Mouse (Mus musculus) midbrain, embryonic 15.5 days (tissue): ENCODE measurements around the gene Cap2. TPM values are rescaled to one million over a fixed set of nuclear protein-coding genes. Genes with fewer than 3 reads are reported as not detected.

Experiments used
- ATAC-seq: fragments of 200-750 bp; cut with Nextera tagmentation; replicated peaks from 2 replicates; pipeline ENCODE4 v1.8.0; 2017; ENCODE audit warnings: moderate TSS enrichment
- H3K27ac ChIP-seq: fragments of 300-500 bp; sonication (generic); 2 replicates; pipeline ENCODE4 v1.5.1; 2015; ENCODE audit warnings: mild to moderate bottlenecking, inconsistent platforms
- H3K27me3 ChIP-seq: fragments of 300-500 bp; sonication (generic); replicated peaks from 2 replicates; pipeline ENCODE4 v1.6.1; 2015; ENCODE audit warnings: inconsistent platforms
- H3K36me3 ChIP-seq: fragments of 300-500 bp; sonication (generic); replicated peaks from 2 replicates; pipeline ENCODE4 v1.6.1; 2015; ENCODE audit warnings: inconsistent platforms
- H3K4me1 ChIP-seq: fragments of 300-500 bp; sonication (generic); 2 replicates; pipeline ENCODE4 v1.6.1; 2015; ENCODE audit warnings: inconsistent platforms
- H3K4me2 ChIP-seq: fragments of 300-500 bp; sonication (generic); 2 replicates; pipeline ENCODE4 v1.6.1; 2015; ENCODE audit warnings: inconsistent platforms, mild to moderate bottlenecking, moderate library complexity
- H3K4me3 ChIP-seq: fragments of 300-500 bp; sonication (generic); 2 replicates; pipeline ENCODE4 v1.5.1; 2015; ENCODE audit warnings: mild to moderate bottlenecking, inconsistent platforms
- H3K9ac ChIP-seq: fragments of 300-500 bp; sonication (generic); 2 replicates; pipeline ENCODE4 v1.6.1; 2015; ENCODE audit warnings: mild to moderate bottlenecking, inconsistent platforms
- H3K9me3 ChIP-seq: fragments of 300-500 bp; sonication (generic); 2 replicates; pipeline ENCODE4 v1.6.1; 2016; ENCODE audit warnings: inconsistent platforms
- WGBS: fragments of 180-500 bp; shearing (Covaris S2); methylation state at CpG from one replicate; pipeline ENCODE4 v1.1.7; 2015; ENCODE audit warnings: mixed read lengths; 5-methylcytosine and 5-hydroxymethylcytosine counted together
- polyA plus RNA-seq: library from polyadenylated mRNA; unstranded; fragments of >200 nt; fragmentation: Nextera tagmentation; extraction: Ambion mirVana; gene quantifications from 2 replicates; pipeline ENCODE4 v1.2.1, GENCODE M21; 2015

The Cap2 gene
- polyA plus RNA-seq, 1 experiment from 2014 or later, result 12.4 TPM

DNA sequence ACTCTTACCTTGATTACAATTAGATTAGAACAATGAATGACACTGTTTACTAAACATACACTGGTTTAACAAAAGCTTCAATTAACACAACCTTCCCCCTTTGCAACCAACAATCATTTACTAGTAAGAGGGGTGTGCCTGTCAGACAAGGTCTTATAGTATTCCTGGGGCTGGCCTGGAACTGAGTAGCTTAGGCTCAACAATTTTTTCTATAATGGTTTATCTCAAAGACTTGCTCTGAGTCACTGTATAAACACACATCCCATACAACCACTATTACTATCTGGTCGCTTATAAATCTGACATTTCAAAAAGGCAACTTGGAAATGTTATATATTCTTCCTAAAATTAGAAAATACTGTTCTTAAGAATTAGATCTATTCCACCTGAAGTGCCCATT is 181.7 kb downstream of the Cap2 start:
- Histone ChIP-seq H3K36me3 (peaks cover 29% of the 10 kb centered on the region), H3K9ac (no peak overlapping the region), H3K27ac (no peak overlapping the region), H3K4me3 (no peak overlapping the region), H3K4me1 (no peaks in the 10 kb centered on the region), H3K27me3 (no peaks in the 10 kb centered on the region), H3K4me2 (no peak overlapping the region), H3K9me3 (no peaks in the 10 kb centered on the region)
- ATAC-seq, result no peak
- WGBS, result 93% methylated on average over 1 of the region's 1 CpGs

- ATAC-seq, result no peak
- H3K27me3 ChIP-seq, result no peaks in the 10 kb centered on the region
- H3K4me3 ChIP-seq, result no peak overlapping the region
- no peak overlapping the region for H3K27ac ChIP-seq
- H3K9ac ChIP-seq, result no peak overlapping the region
- WGBS, result 96% methylated on average over 4 of the region's 4 CpGs
- H3K4me2 ChIP-seq, result no peak overlapping the region
- peaks cover 7% of the 10 kb centered on the region for H3K36me3 ChIP-seq
- H3K4me1 ChIP-seq, result no peaks in the 10 kb centered on the region
- H3K9me3 ChIP-seq, result no peaks in the 10 kb centered on the region
Observed at GRCm38 (mm10) chr13:46690559-46691241, 189.1 kb downstream of the Cap2 start.

- H3K4me3 ChIP-seq, result no peak overlapping the region
- no peak overlapping the region for H3K27ac ChIP-seq
- 44% methylated on average over 1 of the region's 1 CpGs for WGBS
- no peak overlapping the region for H3K4me2 ChIP-seq
- H3K9me3 ChIP-seq, result no peaks in the 10 kb centered on the region
- H3K4me1 ChIP-seq, result no peaks in the 10 kb centered on the region
- H3K9ac ChIP-seq, result no peak overlapping the region
- ATAC-seq, result no peak
- no peaks in the 10 kb centered on the region for H3K27me3 ChIP-seq
- H3K36me3 ChIP-seq, result no peaks in the 10 kb centered on the region; the same call in 1 of the 2 replicates
Observed at GRCm38 (mm10) chr13:46695296-46695908, 193.8 kb downstream of the Cap2 start.

DNA sequence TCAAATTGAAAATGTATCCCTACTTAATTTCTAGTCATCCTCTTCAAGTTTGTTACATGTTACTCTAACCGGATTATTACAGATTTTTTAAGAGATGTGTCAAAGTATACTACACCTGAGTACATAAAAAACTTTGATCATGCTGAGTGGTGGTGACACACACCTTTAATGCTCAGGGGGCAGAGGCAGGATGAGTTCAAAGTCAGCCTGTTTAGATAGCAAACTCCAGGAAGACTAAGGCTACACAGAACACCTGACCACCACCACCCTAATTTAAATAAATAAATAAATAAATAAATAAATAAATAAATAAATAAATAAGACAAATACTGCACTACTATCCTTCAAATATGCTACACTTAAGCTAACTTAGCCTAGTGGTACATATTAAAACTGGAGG is 194.3 kb downstream of the Cap2 start:
- Histone ChIP-seq H3K4me1 (no peaks in the 10 kb centered on the region), H3K27ac (no peak overlapping the region), H3K4me2 (no peak overlapping the region), H3K9me3 (no peaks in the 10 kb centered on the region), H3K9ac (no peak overlapping the region), H3K27me3 (no peaks in the 10 kb centered on the region), H3K4me3 (no peak overlapping the region), H3K36me3 (no peaks in the 10 kb centered on the region; the same call in 1 of the 2 replicates)
- 95% methylated on average over 1 of the region's 1 CpGs for WGBS
- no peak for ATAC-seq

GRCm38 (mm10) chr13:46696788-46697187 is 195.1 kb downstream of the Cap2 start:
- Histone ChIP-seq H3K36me3 (no peaks in the 10 kb centered on the region; the same call in 1 of the 2 replicates), H3K4me2 (no peak overlapping the region), H3K9ac (no peak overlapping the region), H3K9me3 (no peaks in the 10 kb centered on the region), H3K27ac (no peak overlapping the region), H3K4me3 (no peak overlapping the region), H3K4me1 (no peaks in the 10 kb centered on the region), H3K27me3 (no peaks in the 10 kb centered on the region)
- WGBS, result 94% methylated on average over 2 of the region's 2 CpGs
- ATAC-seq, result no peak

- no peaks in the 10 kb centered on the region for H3K27me3 ChIP-seq
- no peak for ATAC-seq
- H3K4me2 ChIP-seq, result no peak overlapping the region
- H3K4me3 ChIP-seq, result no peak overlapping the region
- no peak overlapping the region for H3K9ac ChIP-seq
- H3K27ac ChIP-seq, result no peak overlapping the region
- H3K36me3 ChIP-seq, result no peaks in the 10 kb centered on the region
- no peaks in the 10 kb centered on the region for H3K4me1 ChIP-seq
- WGBS, result 92% methylated on average over 1 of the region's 1 CpGs
- H3K9me3 ChIP-seq, result no peaks in the 10 kb centered on the region
Observed at GRCm38 (mm10) chr13:46699372-46699771, 197.7 kb downstream of the Cap2 start.

Other genes starting within 250 kb of the Cap2 start
- not detected in 2 replicates for gene Stmnd1, start 228.1 kb upstream of the Cap2 start, polyA plus RNA-seq
- 4.2 and 5.5 TPM in 2 replicates for gene Rbm24, start 83.4 kb upstream of the Cap2 start, polyA plus RNA-seq
- 21.0 and 21.3 TPM in 2 replicates for gene Fam8a1, start 167.7 kb downstream of the Cap2 start, polyA plus RNA-seq
- 18.4 and 18.5 TPM in 2 replicates for gene Nup153, start 226.1 kb downstream of the Cap2 start, polyA plus RNA-seq